Comparison of ENCODE assay signal across 8 mouse cellular contexts in genomic region chr7:45370475-45371311, GRCm38 (mm10). TPM values are rescaled to one million over a fixed set of nuclear protein-coding genes. Genes with fewer than 3 reads are reported as not detected.
DNase-seq lines count a peak whose midpoint lies in the region; ATAC-seq and TF ChIP-seq lines count a peak whose summit lies in the region.

Gene Lin7b (minus strand): TSS chr7:45370583.

- peak; percentile 90 for DNase-seq in A20 (ENCODE audit: low read depth, low spot score)
- peak; percentile 89 for DNase-seq in brain, embryonic 14.5 days (ENCODE audit: low read depth)
- peak; percentile 42 to 55 for DNase-seq in monocyte, adult 2 months (ENCODE audit: low read depth in 1 of 2, low spot score in 2 of 2)
- DNase-seq in spleen, postnatal 14 days (ENCODE audit: low spot score in 2 of 2): peak; percentile 81 to 84

- peak within 1 kb of the TSS; percentile 65 for H3K9ac ChIP-seq in heart, embryonic 11.5 days (ENCODE audit: low read depth, low read length)
- peak within 1 kb of the TSS; percentile 44 for H3K9ac ChIP-seq in kidney, embryonic 15.5 days
- peak within 1 kb of the TSS; percentile 27 for H3K9ac ChIP-seq in limb, embryonic 15.5 days

- H3K9me3 ChIP-seq in erythroblast, embryonic 14.5 days (ENCODE audit: control insufficient read depth, low read length): peaks cover 3% of the 10 kb centered on the region; the same call in 1 of the 2 replicates
- H3K9me3 ChIP-seq in heart, embryonic 11.5 days (replicated peaks; ENCODE audit: control insufficient read depth, low read length): no peaks in the 10 kb centered on the region
- H3K9me3 ChIP-seq in kidney, embryonic 15.5 days (replicated peaks): no peaks in the 10 kb centered on the region
- no peaks in the 10 kb centered on the region for H3K9me3 ChIP-seq in limb, embryonic 15.5 days

- peak; percentile 69 for ATAC-seq in heart, embryonic 11.5 days (replicated peaks; ENCODE audit: insufficient number of reproducible peaks, low FRiP score, low TSS enrichment)
- ATAC-seq in kidney, embryonic 15.5 days (replicated peaks; ENCODE audit: low FRiP score): peak; percentile 79
- ATAC-seq in limb, embryonic 15.5 days (ENCODE audit: insufficient number of reproducible peaks, low FRiP score, low TSS enrichment, low read depth): peak; percentile 64

- TF ChIP-seq POLR2A in brain, embryonic 14.5 days (IDR thresholded peaks at IDR 0.05; ENCODE audit: borderline replicate concordance, extremely low read depth, insufficient read depth, insufficient read length, poor library complexity, severe bottlenecking): no peak

- peak within 1 kb of the TSS; percentile 52 for H3K4me3 ChIP-seq in erythroblast, embryonic 14.5 days (replicated peaks)
- peak within 1 kb of the TSS; percentile 59 for H3K4me3 ChIP-seq in heart, embryonic 11.5 days (ENCODE audit: low read depth, low read length)
- H3K4me3 ChIP-seq in kidney, embryonic 15.5 days (replicated peaks): peak within 1 kb of the TSS; percentile 56
- peak within 1 kb of the TSS; percentile 57 for H3K4me3 ChIP-seq in limb, embryonic 15.5 days

- peaks cover 41% of the 10 kb centered on the region for H3K36me3 ChIP-seq in erythroblast, embryonic 14.5 days (ENCODE audit: control insufficient read depth)
- H3K36me3 ChIP-seq in heart, embryonic 11.5 days (ENCODE audit: control insufficient read depth, insufficient read depth, low read length): peaks cover 9% of the 10 kb centered on the region
- peaks cover 33% of the 10 kb centered on the region for H3K36me3 ChIP-seq in kidney, embryonic 15.5 days
- H3K36me3 ChIP-seq in limb, embryonic 15.5 days: peaks cover 30% of the 10 kb centered on the region

- H3K4me2 ChIP-seq in heart, embryonic 11.5 days: peak within 1 kb of the TSS; percentile 99
- peak within 1 kb of the TSS; percentile 97 for H3K4me2 ChIP-seq in kidney, embryonic 15.5 days
- H3K4me2 ChIP-seq in limb, embryonic 15.5 days: peak within 1 kb of the TSS; percentile 88

- H3K27ac ChIP-seq in heart, embryonic 11.5 days (ENCODE audit: low read depth, low read length): 0 out of 2 replicates have a peak within 1 kb of the TSS, but pooled peaks have one; percentile 10
- no peak within 1 kb of the TSS for H3K27ac ChIP-seq in kidney, embryonic 15.5 days
- H3K27ac ChIP-seq in limb, embryonic 15.5 days: no peak within 1 kb of the TSS

- peaks cover 52% of the 10 kb centered on the region for H3K4me1 ChIP-seq in erythroblast, embryonic 14.5 days (ENCODE audit: control insufficient read depth)
- H3K4me1 ChIP-seq in heart, embryonic 11.5 days (ENCODE audit: control insufficient read depth, insufficient read depth, low read length): peaks cover 29% of the 10 kb centered on the region
- peaks cover 38% of the 10 kb centered on the region for H3K4me1 ChIP-seq in kidney, embryonic 15.5 days
- H3K4me1 ChIP-seq in limb, embryonic 15.5 days: peaks cover 31% of the 10 kb centered on the region

- peaks cover 50% of the 10 kb centered on the region for H3K27me3 ChIP-seq in erythroblast, embryonic 14.5 days (ENCODE audit: control insufficient read depth)
- H3K27me3 ChIP-seq in heart, embryonic 11.5 days (ENCODE audit: control insufficient read depth, insufficient read depth, low read length): peaks cover 30% of the 10 kb centered on the region
- H3K27me3 ChIP-seq in kidney, embryonic 15.5 days: peaks cover 34% of the 10 kb centered on the region
- peaks cover 29% of the 10 kb centered on the region for H3K27me3 ChIP-seq in limb, embryonic 15.5 days

- WGBS in heart, embryonic 11.5 days (ENCODE audit: insufficient replicate concordance): 9% methylated on average over 28 of the region's 28 CpGs
- 9% methylated on average over 28 of the region's 28 CpGs for WGBS in kidney, embryonic 15.5 days
- WGBS in limb, embryonic 15.5 days: 12% methylated on average over 28 of the region's 28 CpGs

- TF ChIP-seq CTCF in brain, embryonic 14.5 days (IDR thresholded peaks at IDR 0.05; ENCODE audit: borderline replicate concordance, extremely low read depth, insufficient read depth, insufficient read length): peak; percentile 21; the same call in 1 of the 2 replicates

RNA-seq across cellular contexts. Expression of gene Lin7b, which starts in this region (rescaled TPM):
- 15.7 and 17.6 TPM in 2 replicates for polyA plus RNA-seq in brain, embryonic 14.5 days (2012; rRNA removed)
- polyA plus RNA-seq in erythroblast, embryonic 14.5 days (2012): 0.18 TPM in 1 of 2 replicates, not detected in the other
- 1.6 and 1.7 TPM in 2 replicates for polyA plus RNA-seq in heart, embryonic 11.5 days (2014; fragmentation: Nextera tagmentation; extraction: Ambion mirVana)
- polyA plus RNA-seq in kidney, embryonic 15.5 days (2015; fragmentation: Nextera tagmentation; extraction: Ambion mirVana): 0.41 and 0.96 TPM in 2 replicates
- 2.3 and 2.5 TPM in 2 replicates for polyA plus RNA-seq in limb, embryonic 15.5 days (2015; fragmentation: Nextera tagmentation; extraction: Ambion mirVana)

Comparison
In these comparisons a context has a peak if more than half of its experiments do, and no peak if none do; other contexts are left out.
1. Peak in ATAC-seq, H3K4me3 ChIP-seq, H3K9ac ChIP-seq and H3K4me2 ChIP-seq in kidney, embryonic 15.5 days; RNA of the gene not detected or under 1 TPM.